Mouse (Mus musculus): Measurements from ENCODE around the gene Rab20. TPM values are rescaled to one million over a fixed set of nuclear protein-coding genes. Genes with fewer than 3 reads are reported as not detected.
A peak's percentile ranks its signal among the peaks of the same experiment; 100 is the strongest.
"Not testable (repeated sequence)": the region's sequence is repeated elsewhere in the genome, so short reads cannot be mapped to it uniquely, and the experiment has no call there.

The Rab20 gene
- polyA plus RNA-seq, 1 experiment from 2014 or later, result 5.8 TPM

DNA sequence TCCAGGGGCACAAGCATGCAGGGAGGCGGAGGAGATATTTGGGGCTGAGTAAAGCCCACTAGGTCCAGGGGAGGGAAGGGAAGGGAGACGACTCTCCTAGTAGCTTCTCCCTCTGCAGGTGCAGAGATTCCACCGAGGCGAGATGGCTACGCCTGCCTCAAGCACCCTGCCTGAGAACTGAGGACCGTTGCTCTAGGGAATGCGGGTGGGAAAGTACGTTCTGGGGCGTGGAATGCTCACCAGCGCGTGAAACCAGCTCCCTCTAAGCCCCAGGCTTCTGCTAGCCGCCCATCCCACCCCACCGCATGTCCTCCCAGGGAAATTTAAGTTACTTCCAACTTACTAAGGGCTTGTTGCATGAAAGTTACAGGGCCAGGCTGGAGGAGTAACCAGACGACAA, 1.1 kb upstream of the Rab20 start:
- no peak overlapping the region for H3K9ac ChIP-seq
- 12% methylated on average over 14 of the region's 14 CpGs for WGBS (ENCODE audit: insufficient replicate concordance)
- H3K36me3 ChIP-seq (replicated peaks), result no peaks in the 10 kb centered on the region
- H3K27me3 ChIP-seq, result peaks cover 88% of the 10 kb centered on the region
- ATAC-seq (ENCODE audit: insufficient read depth), result no peak
- no peak overlapping the region for H3K4me3 ChIP-seq (replicated peaks)
- no peak overlapping the region for H3K4me2 ChIP-seq
- peaks cover 27% of the 10 kb centered on the region for H3K4me1 ChIP-seq (replicated peaks)
- no peak overlapping the region for H3K27ac ChIP-seq (replicated peaks)
- no peaks in the 10 kb centered on the region for H3K9me3 ChIP-seq (replicated peaks)

DNA sequence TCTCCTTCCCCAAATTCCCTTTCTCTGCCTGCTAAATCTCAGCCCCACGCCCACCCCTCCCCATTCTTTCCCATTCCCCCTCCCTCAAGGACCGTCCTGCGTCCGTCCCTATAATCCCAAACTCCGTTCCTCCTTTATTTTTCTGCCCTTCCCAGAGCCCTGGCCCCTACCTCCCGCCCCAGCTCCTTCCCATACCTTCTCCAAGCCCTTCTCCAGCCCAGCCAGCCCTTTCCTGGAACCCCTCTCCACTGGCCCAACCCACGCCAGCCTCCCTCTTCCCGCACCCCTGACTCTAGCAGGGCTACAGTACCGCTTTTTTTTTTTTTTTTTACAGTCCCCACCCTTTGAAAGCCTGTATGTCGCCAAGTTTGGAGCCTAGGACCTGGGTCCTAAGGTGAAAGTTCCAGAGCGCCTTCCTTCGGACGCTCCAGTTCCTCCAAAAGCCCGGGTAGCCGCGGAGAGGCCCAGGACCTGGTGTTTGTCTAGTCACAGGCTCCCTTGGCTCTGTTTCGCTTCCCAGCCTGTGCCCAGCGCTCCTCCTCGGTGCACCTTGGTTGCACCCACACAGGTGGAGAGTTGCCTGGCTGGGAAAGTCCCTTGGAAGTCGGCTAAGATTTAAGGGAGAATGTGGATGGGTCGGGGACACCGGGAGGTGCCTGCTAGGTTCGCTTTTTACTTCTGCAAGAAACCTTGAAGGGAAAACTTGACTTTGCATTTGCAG, 457 bp upstream of the Rab20 start:
- H3K4me1 ChIP-seq (replicated peaks), result peaks cover 30% of the 10 kb centered on the region
- H3K4me3 ChIP-seq (replicated peaks), result peak overlapping the region; percentile 58
- H3K9me3 ChIP-seq (replicated peaks), result no peaks in the 10 kb centered on the region
- 6% methylated on average over 23 of the region's 23 CpGs for WGBS (ENCODE audit: insufficient replicate concordance)
- H3K36me3 ChIP-seq (replicated peaks), result no peaks in the 10 kb centered on the region
- peaks cover 90% of the 10 kb centered on the region for H3K27me3 ChIP-seq
- no peak overlapping the region for H3K9ac ChIP-seq
- peak overlapping the region; percentile 72 for H3K4me2 ChIP-seq
- no peak for ATAC-seq (ENCODE audit: insufficient read depth)
- H3K27ac ChIP-seq (replicated peaks), result no peak overlapping the region

DNA sequence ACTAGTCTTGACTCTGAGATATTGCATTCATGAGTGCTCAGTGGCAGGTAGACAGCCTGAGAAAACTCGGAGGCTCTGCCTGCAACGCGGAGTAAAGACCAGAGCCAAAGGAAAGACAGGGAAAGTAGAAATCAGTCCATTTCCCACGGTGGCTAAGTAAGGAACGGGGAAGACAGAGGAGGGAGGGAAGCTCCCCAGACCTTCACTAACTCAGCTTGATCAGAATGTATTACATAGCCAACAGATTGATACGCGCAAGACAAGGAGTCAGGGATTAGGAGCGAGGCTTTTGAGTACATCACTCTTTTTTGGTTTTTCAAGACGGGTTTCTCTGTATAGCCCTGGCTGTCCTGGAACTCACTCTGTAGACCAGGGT, 1.3 kb downstream of the Rab20 start:
- Histone ChIP-seq H3K9me3 (replicated peaks) (no peaks in the 10 kb centered on the region), H3K27me3 (peaks cover 90% of the 10 kb centered on the region), H3K36me3 (replicated peaks) (no peaks in the 10 kb centered on the region), H3K4me3 (replicated peaks) (peak overlapping the region; percentile 58), H3K4me1 (replicated peaks) (peaks cover 39% of the 10 kb centered on the region), H3K27ac (replicated peaks) (peak overlapping the region; percentile 55), H3K4me2 (peak overlapping the region; percentile 72), H3K9ac (no peak overlapping the region)
- WGBS (ENCODE audit: insufficient replicate concordance), result 2% methylated on average over 9 of the region's 9 CpGs
- no peak for ATAC-seq (ENCODE audit: insufficient read depth)

DNA sequence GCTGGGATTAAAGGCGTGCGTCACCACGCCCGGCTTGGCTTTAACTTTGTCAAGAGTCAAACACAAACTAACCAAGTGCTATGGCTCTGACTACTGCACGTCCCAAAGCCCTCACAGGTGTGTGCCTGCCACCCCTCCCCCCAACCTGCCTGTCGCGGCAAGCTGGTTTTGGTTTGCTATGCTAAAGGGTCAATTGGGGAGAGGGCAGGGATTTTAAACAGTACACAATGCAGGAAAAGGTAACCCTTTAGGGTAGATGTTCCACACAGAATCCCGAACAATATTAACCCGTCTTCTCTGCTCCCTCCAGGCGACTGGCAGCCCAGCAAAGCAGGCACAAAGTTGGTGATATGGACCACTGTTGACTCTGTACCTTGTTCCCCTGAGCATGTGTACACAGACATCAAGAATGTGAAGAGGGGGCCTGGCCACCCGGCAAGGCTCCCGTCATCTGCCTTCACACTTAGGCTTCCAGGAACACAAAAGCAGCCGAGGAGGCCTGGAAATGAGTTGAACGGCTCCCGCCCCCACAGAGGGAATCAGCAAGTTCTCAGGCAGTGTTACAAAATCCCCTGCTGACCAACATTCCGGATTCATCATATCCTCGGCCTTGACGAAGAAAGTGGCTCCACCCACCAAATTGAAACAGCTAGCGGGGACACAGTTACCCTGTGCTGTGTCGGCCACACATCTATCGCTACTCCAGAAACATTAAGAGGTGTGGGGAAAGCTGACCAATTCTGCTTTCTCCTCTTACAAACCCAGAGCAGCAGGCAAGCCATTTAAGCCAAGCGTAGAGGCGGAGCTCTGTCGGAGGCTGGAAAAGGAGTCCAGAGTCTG, 2.0 kb downstream of the Rab20 start:
- H3K27me3 ChIP-seq, result peaks cover 87% of the 10 kb centered on the region
- H3K9ac ChIP-seq, result no peak overlapping the region
- peak overlapping the region; percentile 58 for H3K4me3 ChIP-seq (replicated peaks)
- peak overlapping the region; percentile 72 for H3K4me2 ChIP-seq
- H3K9me3 ChIP-seq (replicated peaks), result no peaks in the 10 kb centered on the region
- peak overlapping the region; percentile 55 for H3K27ac ChIP-seq (replicated peaks)
- 9% methylated on average over 24 of the region's 24 CpGs for WGBS (ENCODE audit: insufficient replicate concordance)
- peaks cover 39% of the 10 kb centered on the region for H3K4me1 ChIP-seq (replicated peaks)
- no peaks in the 10 kb centered on the region for H3K36me3 ChIP-seq (replicated peaks)
- ATAC-seq (ENCODE audit: insufficient read depth), result peak; percentile 40; the same call in 1 of the 2 replicates

- Histone ChIP-seq H3K9me3 (replicated peaks) (no peaks in the 10 kb centered on the region), H3K27me3 (peaks cover 82% of the 10 kb centered on the region), H3K4me3 (replicated peaks) (no peak overlapping the region), H3K36me3 (replicated peaks) (no peaks in the 10 kb centered on the region), H3K4me2 (peak overlapping the region; percentile 72), H3K4me1 (replicated peaks) (peaks cover 39% of the 10 kb centered on the region), H3K9ac (no peak overlapping the region), H3K27ac (replicated peaks) (peak overlapping the region; percentile 55; the same call in 1 of the 2 replicates)
- WGBS (ENCODE audit: insufficient replicate concordance), result 10% methylated on average over 2 of the region's 2 CpGs
- ATAC-seq (ENCODE audit: insufficient read depth), result no peak
Measured at GRCm38 (mm10) chr8:11475876-11476275, 2.6 kb downstream of the Rab20 start.

GRCm38 (mm10) chr8:11475397-11475796, 3.1 kb downstream of the Rab20 start:
- no peak overlapping the region for H3K27ac ChIP-seq (replicated peaks)
- peaks cover 39% of the 10 kb centered on the region for H3K4me1 ChIP-seq (replicated peaks)
- no peaks in the 10 kb centered on the region for H3K36me3 ChIP-seq (replicated peaks)
- H3K4me3 ChIP-seq (replicated peaks), result no peak overlapping the region
- H3K9me3 ChIP-seq (replicated peaks), result no peaks in the 10 kb centered on the region
- peaks cover 78% of the 10 kb centered on the region for H3K27me3 ChIP-seq
- 13% methylated on average over 9 of the region's 10 CpGs for WGBS (ENCODE audit: insufficient replicate concordance)
- ATAC-seq (ENCODE audit: insufficient read depth), result no peak
- no peak overlapping the region for H3K9ac ChIP-seq
- H3K4me2 ChIP-seq, result no peak overlapping the region

DNA sequence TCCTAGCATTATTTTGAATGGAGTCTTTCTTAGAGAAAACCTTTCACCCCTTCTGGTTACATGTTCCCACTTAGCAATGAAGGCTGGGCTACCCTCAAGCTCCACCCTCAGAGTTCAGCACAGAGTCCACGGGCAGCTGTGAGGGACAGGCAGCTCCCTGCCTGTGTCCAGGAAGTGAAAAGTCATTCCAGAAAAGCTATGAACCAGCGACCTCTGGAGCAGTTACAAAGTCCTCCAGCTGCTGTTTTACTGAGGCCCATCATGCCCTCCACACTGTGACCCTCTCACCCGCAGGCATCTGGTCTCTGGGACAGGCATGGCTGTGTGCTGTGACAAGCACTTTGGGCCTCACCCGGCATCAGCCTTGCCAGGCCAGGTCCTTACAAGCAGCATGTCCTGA, 5.4 kb downstream of the Rab20 start:
- H3K27ac ChIP-seq (replicated peaks), result peak overlapping the region; percentile 41
- H3K27me3 ChIP-seq, result peaks cover 54% of the 10 kb centered on the region
- ATAC-seq (ENCODE audit: insufficient read depth), result peak; percentile 57
- no peak overlapping the region for H3K9ac ChIP-seq
- H3K4me1 ChIP-seq (replicated peaks), result peaks cover 34% of the 10 kb centered on the region
- no peak overlapping the region for H3K4me3 ChIP-seq (replicated peaks)
- WGBS (ENCODE audit: insufficient replicate concordance), result 29% methylated on average over 4 of the region's 4 CpGs
- H3K9me3 ChIP-seq (replicated peaks), result no peaks in the 10 kb centered on the region
- no peaks in the 10 kb centered on the region; the same call in 1 of the 2 replicates for H3K36me3 ChIP-seq (replicated peaks)
- no peak overlapping the region for H3K4me2 ChIP-seq

DNA sequence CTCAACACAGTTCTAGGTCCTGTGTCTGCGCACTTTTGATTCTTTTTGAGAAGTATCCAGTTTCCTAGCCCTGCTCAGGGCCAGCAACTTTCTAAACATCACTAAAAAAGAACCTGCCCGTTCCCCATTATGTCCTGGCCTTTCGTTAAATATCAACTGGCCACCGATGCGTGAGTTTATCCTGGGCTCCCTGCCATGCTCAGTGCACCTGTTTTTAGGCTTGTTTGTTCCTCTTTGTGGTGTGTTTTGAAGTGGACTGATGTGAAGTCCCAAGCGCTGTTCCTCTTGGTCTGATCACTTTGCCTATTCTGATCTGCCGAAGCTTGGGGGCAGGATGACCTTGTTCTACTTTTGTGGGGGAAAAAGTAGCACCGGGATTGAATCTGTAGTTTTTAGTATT, 7.2 kb downstream of the Rab20 start:
- WGBS (ENCODE audit: insufficient replicate concordance), result 33% methylated on average over 8 of the region's 8 CpGs
- no peak overlapping the region for H3K4me2 ChIP-seq
- H3K27me3 ChIP-seq, result peaks cover 37% of the 10 kb centered on the region
- H3K27ac ChIP-seq (replicated peaks), result peak overlapping the region; percentile 55
- H3K36me3 ChIP-seq (replicated peaks), result no peaks in the 10 kb centered on the region; the same call in none of the 2 replicates
- ATAC-seq (ENCODE audit: insufficient read depth), result no peak
- H3K4me1 ChIP-seq (replicated peaks), result peaks cover 22% of the 10 kb centered on the region
- no peak overlapping the region for H3K9ac ChIP-seq
- H3K4me3 ChIP-seq (replicated peaks), result no peak overlapping the region
- no peaks in the 10 kb centered on the region for H3K9me3 ChIP-seq (replicated peaks)

DNA sequence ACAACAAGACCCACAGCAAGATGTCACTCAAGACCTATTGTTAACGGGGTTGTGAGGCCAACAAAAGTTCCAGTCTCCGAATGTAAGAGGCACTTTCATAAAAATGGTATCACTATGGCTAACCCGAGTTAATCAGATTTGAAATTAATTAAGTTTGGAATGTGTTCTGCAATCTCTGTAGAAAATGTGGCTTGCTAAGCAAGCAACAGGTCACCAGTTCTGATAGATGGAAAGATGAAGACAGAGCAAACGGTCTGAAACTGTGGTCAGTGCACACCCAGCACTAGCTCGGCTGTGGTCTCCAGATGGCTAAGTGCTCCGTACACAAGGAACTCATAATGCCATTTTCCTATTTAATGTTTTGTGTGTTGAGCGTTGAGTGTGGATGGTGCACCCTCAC, 7.8 kb downstream of the Rab20 start:
- Histone ChIP-seq H3K4me2 (no peak overlapping the region), H3K4me3 (replicated peaks) (no peak overlapping the region), H3K27ac (replicated peaks) (peak overlapping the region; percentile 55), H3K36me3 (replicated peaks) (no peaks in the 10 kb centered on the region; the same call in none of the 2 replicates), H3K9me3 (replicated peaks) (no peaks in the 10 kb centered on the region), H3K4me1 (replicated peaks) (peaks cover 16% of the 10 kb centered on the region), H3K9ac (no peak overlapping the region), H3K27me3 (peaks cover 30% of the 10 kb centered on the region)
- no peak for ATAC-seq (ENCODE audit: insufficient read depth)
- 53% methylated on average over 7 of the region's 7 CpGs for WGBS (ENCODE audit: insufficient replicate concordance)

DNA sequence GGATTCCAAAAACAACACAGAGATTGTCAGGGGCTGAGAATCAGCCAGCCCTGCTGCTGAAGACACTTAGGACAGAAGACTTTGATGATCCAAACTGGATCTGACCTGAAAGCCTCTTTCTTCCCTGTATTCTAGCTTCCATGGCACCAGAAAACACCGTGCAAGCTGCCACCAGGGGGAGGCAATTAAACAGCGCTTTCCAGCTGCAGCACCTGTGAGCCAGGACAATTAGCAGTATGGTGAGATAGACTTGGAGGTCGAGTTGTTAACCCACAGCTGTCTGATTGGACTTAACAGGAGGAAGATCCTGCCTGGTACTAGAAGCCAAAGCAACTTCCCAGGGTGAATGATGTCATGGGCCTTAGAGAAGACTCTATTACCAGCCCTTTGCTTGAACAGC, 9.4 kb downstream of the Rab20 start:
- Histone ChIP-seq H3K4me2 (no peak overlapping the region), H3K4me3 (replicated peaks) (no peak overlapping the region), H3K9me3 (replicated peaks) (no peaks in the 10 kb centered on the region), H3K9ac (no peak overlapping the region), H3K36me3 (replicated peaks) (no peaks in the 10 kb centered on the region; the same call in none of the 2 replicates), H3K4me1 (replicated peaks) (peaks cover 19% of the 10 kb centered on the region), H3K27ac (replicated peaks) (no peak overlapping the region), H3K27me3 (peaks cover 14% of the 10 kb centered on the region)
- no peak for ATAC-seq (ENCODE audit: insufficient read depth)
- WGBS (ENCODE audit: insufficient replicate concordance), result 10% methylated on average over 3 of the region's 3 CpGs

DNA sequence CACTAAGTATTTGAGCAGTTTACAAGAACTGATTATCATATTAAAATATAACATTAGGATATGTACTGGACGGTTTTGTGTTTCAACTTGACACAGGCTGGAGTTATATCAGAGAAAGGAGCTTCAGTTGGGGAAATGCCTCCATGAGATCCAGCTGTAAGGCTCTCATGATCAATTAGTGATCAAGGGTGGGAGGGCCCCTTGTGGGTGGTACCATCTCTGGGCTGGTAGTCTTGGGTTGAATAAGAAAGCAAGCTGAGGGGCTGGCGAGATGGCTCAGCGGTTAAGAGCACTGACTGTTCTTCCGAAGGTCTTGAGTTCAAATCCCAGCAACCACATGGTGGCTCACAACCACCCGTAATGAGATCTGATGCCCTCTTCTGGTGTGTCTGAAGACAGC, 12.0 kb downstream of the Rab20 start:
- WGBS (ENCODE audit: insufficient replicate concordance), result 80% methylated on average over 5 of the region's 5 CpGs
- H3K9ac ChIP-seq; H3K9me3 ChIP-seq (replicated peaks); H3K4me3 ChIP-seq (replicated peaks); ATAC-seq (ENCODE audit: insufficient read depth); H3K36me3 ChIP-seq (replicated peaks); H3K4me2 ChIP-seq; H3K27ac ChIP-seq (replicated peaks); H3K27me3 ChIP-seq: not testable (repeated sequence)
- peaks cover 26% of the 10 kb centered on the region for H3K4me1 ChIP-seq (replicated peaks)

Data from liver, embryonic 15.5 days (tissue).